Mouse (Mus musculus): Measurements from ENCODE around the gene Tle4.

DNA sequence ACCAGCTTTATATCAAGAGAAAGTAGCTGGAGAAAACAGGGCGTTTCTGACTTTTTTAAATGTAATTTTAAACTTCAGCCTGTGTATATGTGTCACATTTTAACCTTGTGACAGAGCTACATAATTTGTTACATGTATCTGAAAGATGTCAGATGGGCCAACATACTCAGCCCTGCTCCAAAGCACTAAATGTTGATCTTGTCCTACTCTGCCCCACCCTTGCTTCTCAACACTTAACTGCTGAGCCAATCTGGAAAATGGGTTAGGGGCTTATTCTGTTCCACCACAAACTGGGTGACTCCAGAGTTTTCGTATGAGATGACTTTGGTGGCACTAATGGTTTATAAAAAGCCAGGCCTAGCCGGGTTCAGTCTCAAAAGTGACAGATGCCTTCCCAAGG, 2.5 kb upstream of the Tle4 start:
- TF ChIP-seq POLR2A (IDR thresholded peaks at IDR 0.05; ENCODE audit: borderline replicate concordance, insufficient read depth, low read length) (no peak), CTCF (IDR thresholded peaks at IDR 0.05; ENCODE audit: borderline replicate concordance, insufficient read depth, low read depth, low read length) (no peak)
